Mouse (Mus musculus) midbrain, embryonic 13.5 days (tissue): ENCODE measurements at regions not wholly inside any gene's neighbourhood (a gene's known extent, or its start where the extent isn't known, plus 50 kb on each side); places are given as distances from the start of the nearest gene placed in this dataset.
A peak's percentile ranks its signal among the peaks of the same experiment; 100 is the strongest.

Experiments used
- ATAC-seq: fragments of 200-750 bp; cut with Nextera tagmentation; 2 replicates; pipeline ENCODE4 v1.8.0; 2017; ENCODE audit warnings: mild to moderate bottlenecking, moderate TSS enrichment, moderate library complexity
- H3K27ac ChIP-seq: fragments of 300-500 bp; sonication (generic); 2 replicates; pipeline ENCODE4 v1.5.1; 2015; ENCODE audit warnings: inconsistent platforms, mild to moderate bottlenecking, moderate library complexity
- H3K27me3 ChIP-seq: fragments of 300-500 bp; sonication (generic); 2 replicates; pipeline ENCODE4 v1.6.1; 2015; ENCODE audit warnings: mild to moderate bottlenecking, inconsistent platforms
- H3K36me3 ChIP-seq: fragments of 300-500 bp; sonication (generic); 2 replicates; pipeline ENCODE4 v1.6.1; 2015; ENCODE audit warnings: mild to moderate bottlenecking, inconsistent platforms
- H3K4me1 ChIP-seq: fragments of 300-500 bp; sonication (generic); replicated peaks from 2 replicates; pipeline ENCODE4 v1.6.1; 2015; ENCODE audit warnings: inconsistent platforms
- H3K4me2 ChIP-seq: fragments of 300-500 bp; sonication (generic); replicated peaks from 2 replicates; pipeline ENCODE4 v1.6.1; 2015; ENCODE audit warnings: moderate library complexity, mild to moderate bottlenecking, inconsistent platforms
- H3K4me3 ChIP-seq: fragments of 300-500 bp; sonication (generic); replicated peaks from 2 replicates; pipeline ENCODE4 v1.5.1; 2015; ENCODE audit warnings: mild to moderate bottlenecking, inconsistent platforms
- H3K9ac ChIP-seq: fragments of 300-500 bp; sonication (generic); replicated peaks from 2 replicates; pipeline ENCODE4 v1.6.1; 2015; ENCODE audit warnings: mild to moderate bottlenecking, inconsistent platforms
- H3K9me3 ChIP-seq: fragments of 300-500 bp; sonication (generic); 2 replicates; pipeline ENCODE4 v1.6.1; 2016; ENCODE audit warnings: mild to moderate bottlenecking, inconsistent platforms
- WGBS: fragments of 180-500 bp; shearing (Covaris S2); methylation state at CpG from one replicate; pipeline ENCODE4 v1.1.7; 2015; 5-methylcytosine and 5-hydroxymethylcytosine counted together

GRCm38 (mm10) chr11:56148956-56149355, 108.1 kb upstream of the Nmur2 start:
- Histone ChIP-seq H3K4me2 (no peak overlapping the region), H3K4me1 (peaks cover 5% of the 10 kb centered on the region), H3K9me3 (no peaks in the 10 kb centered on the region), H3K36me3 (no peaks in the 10 kb centered on the region), H3K27ac (no peak overlapping the region), H3K4me3 (no peak overlapping the region), H3K9ac (no peak overlapping the region), H3K27me3 (peaks cover under 1% of the 10 kb centered on the region; the same call in 1 of the 2 replicates)
- WGBS: 84% methylated on average over 1 of the region's 1 CpGs
- no peak for ATAC-seq

- WGBS: 52% methylated on average over 5 of the region's 5 CpGs
- ATAC-seq: no peak
- H3K9ac ChIP-seq: no peak overlapping the region
Observed at GRCm38 (mm10) chr11:56146708-56147107, 105.9 kb upstream of the Nmur2 start.

GRCm38 (mm10) chr11:56131339-56131823, 90.6 kb upstream of the Nmur2 start:
- 32% methylated on average over 15 of the region's 15 CpGs for WGBS
- no peaks in the 10 kb centered on the region for H3K27me3 ChIP-seq
- H3K4me1 ChIP-seq: 0 out of 2 replicates have a peak, but pooled peaks cover 3% of the 10 kb centered on the region
- H3K9ac ChIP-seq: peak overlapping the region; percentile 39; the same call in 1 of the 2 replicates
- H3K4me3 ChIP-seq: no peak overlapping the region
- H3K36me3 ChIP-seq: no peaks in the 10 kb centered on the region
- no peak overlapping the region for H3K27ac ChIP-seq
- H3K4me2 ChIP-seq: peak overlapping the region; percentile 37
- peak; percentile 70 for ATAC-seq
- H3K9me3 ChIP-seq: no peaks in the 10 kb centered on the region

More at GRCm38 (mm10) chr11:56146708-56147107, 105.9 kb upstream of the Nmur2 start:
- H3K36me3 ChIP-seq: no peaks in the 10 kb centered on the region
- H3K4me1 ChIP-seq: peaks cover 5% of the 10 kb centered on the region
- no peak overlapping the region for H3K4me2 ChIP-seq
- no peaks in the 10 kb centered on the region for H3K9me3 ChIP-seq
- no peak overlapping the region for H3K27ac ChIP-seq
- H3K4me3 ChIP-seq: no peak overlapping the region
- no peaks in the 10 kb centered on the region; the same call in 1 of the 2 replicates for H3K27me3 ChIP-seq

GRCm38 (mm10) chr11:56116553-56117232, 75.9 kb upstream of the Nmur2 start:
- H3K4me3 ChIP-seq: no peak overlapping the region
- H3K27me3 ChIP-seq: no peaks in the 10 kb centered on the region
- H3K9me3 ChIP-seq: no peaks in the 10 kb centered on the region
- 45% methylated on average over 12 of the region's 12 CpGs for WGBS
- H3K36me3 ChIP-seq: no peaks in the 10 kb centered on the region
- no peak overlapping the region for H3K27ac ChIP-seq
- H3K9ac ChIP-seq: no peak overlapping the region
- ATAC-seq: peak; percentile 45; the same call in 1 of the 2 replicates
- H3K4me2 ChIP-seq: no peak overlapping the region
- no peaks in the 10 kb centered on the region for H3K4me1 ChIP-seq

GRCm38 (mm10) chr11:56107929-56108328, 67.1 kb upstream of the Nmur2 start:
- no peaks in the 10 kb centered on the region for H3K27me3 ChIP-seq
- no peaks in the 10 kb centered on the region for H3K9me3 ChIP-seq
- H3K4me3 ChIP-seq: no peak overlapping the region
- no peaks in the 10 kb centered on the region for H3K36me3 ChIP-seq
- ATAC-seq: peak; percentile 53; the same call in 1 of the 2 replicates
- no peak overlapping the region for H3K9ac ChIP-seq
- 14% methylated on average over 3 of the region's 3 CpGs for WGBS
- no peak overlapping the region for H3K4me2 ChIP-seq
- H3K27ac ChIP-seq: no peak overlapping the region
- H3K4me1 ChIP-seq: no peaks in the 10 kb centered on the region

GRCm38 (mm10) chr11:56105632-56106031, 64.8 kb upstream of the Nmur2 start:
- no peak overlapping the region for H3K9ac ChIP-seq
- H3K27ac ChIP-seq: no peak overlapping the region
- H3K4me3 ChIP-seq: no peak overlapping the region
- no peaks in the 10 kb centered on the region for H3K27me3 ChIP-seq
- H3K36me3 ChIP-seq: no peaks in the 10 kb centered on the region
- H3K9me3 ChIP-seq: no peaks in the 10 kb centered on the region
- no peak for ATAC-seq
- 44% methylated on average over 4 of the region's 4 CpGs for WGBS
- no peaks in the 10 kb centered on the region for H3K4me1 ChIP-seq
- H3K4me2 ChIP-seq: no peak overlapping the region

- H3K36me3 ChIP-seq: no peaks in the 10 kb centered on the region
- H3K27ac ChIP-seq: no peak overlapping the region
- H3K9ac ChIP-seq: no peak overlapping the region
- H3K4me1 ChIP-seq: no peaks in the 10 kb centered on the region
- no peak for ATAC-seq
- H3K4me3 ChIP-seq: no peak overlapping the region
- H3K4me2 ChIP-seq: no peak overlapping the region
- H3K9me3 ChIP-seq: no peaks in the 10 kb centered on the region
- 38% methylated on average over 2 of the region's 2 CpGs for WGBS
- H3K27me3 ChIP-seq: no peaks in the 10 kb centered on the region
Observed at GRCm38 (mm10) chr11:56092891-56093290, 52.1 kb upstream of the Nmur2 start.
